8 mouse cellular contexts compared by ENCODE assay signal in genomic region chr16:34573856-34574491, GRCm38 (mm10). TPM values are rescaled to one million over a fixed set of nuclear protein-coding genes. Genes with fewer than 3 reads are reported as not detected.
A peak's percentile ranks its signal among the peaks of the same experiment; 100 is the strongest.
DNase-seq lines count a peak whose midpoint lies in the region; ATAC-seq and TF ChIP-seq lines count a peak whose summit lies in the region.

No protein-coding gene starts in this region.

- WGBS in lung, embryonic 14.5 days, result under 1% methylated on average over 34 of the region's 42 CpGs
- WGBS in forebrain, embryonic 11.5 days, result under 1% methylated on average over 39 of the region's 42 CpGs
- under 1% methylated on average over 40 of the region's 42 CpGs for WGBS in midbrain, embryonic 14.5 days

- H3K4me3 ChIP-seq in lung, embryonic 14.5 days (ENCODE audit: low read depth, low read length), result peak overlapping the region; percentile 80
- H3K4me3 ChIP-seq in forebrain, embryonic 11.5 days (ENCODE audit: low read depth, low read length), result peak overlapping the region; percentile 97
- H3K4me3 ChIP-seq in midbrain, embryonic 14.5 days (replicated peaks; ENCODE audit: low read depth, low read length), result peak overlapping the region; percentile 96

- no peaks in the 10 kb centered on the region for H3K36me3 ChIP-seq in lung, embryonic 14.5 days (ENCODE audit: insufficient read depth)
- no peaks in the 10 kb centered on the region for H3K36me3 ChIP-seq in forebrain, embryonic 11.5 days (ENCODE audit: control insufficient read depth, insufficient read depth, low read length)
- no peaks in the 10 kb centered on the region for H3K36me3 ChIP-seq in midbrain, embryonic 14.5 days (ENCODE audit: control insufficient read depth, insufficient read depth, low read length)

- H3K9ac ChIP-seq in lung, embryonic 14.5 days, result peak overlapping the region; percentile 96
- H3K9ac ChIP-seq in forebrain, embryonic 11.5 days (ENCODE audit: low read length), result peak overlapping the region; percentile 98
- peak overlapping the region; percentile 98 for H3K9ac ChIP-seq in midbrain, embryonic 14.5 days (replicated peaks; ENCODE audit: low read length)

- peak; percentile 29 for DNase-seq in adrenal gland, postnatal 10 days
- DNase-seq in adrenal gland, adult 2 months, result no peak
- peak; percentile 45 for DNase-seq in lung, embryonic 14.5 days
- DNase-seq in lung, adult 18-20 months, result no peak
- no peak for DNase-seq in forebrain, embryonic 11.5 days (ENCODE audit: low spot score)
- DNase-seq in induced T-regulatory cell, adult 2 months (ENCODE audit: low read depth), result peak; percentile 1
- DNase-seq in midbrain, embryonic 14.5 days, result peak; percentile 69
- DNase-seq in c-Kit-positive CD71-positive TER-119-positive erythroid progenitor cells, embryonic 14.5 days (ENCODE audit: low spot score), result no peak

- H3K27me3 ChIP-seq in lung, embryonic 14.5 days (ENCODE audit: insufficient read depth, low read length), result no peaks in the 10 kb centered on the region
- no peaks in the 10 kb centered on the region for H3K27me3 ChIP-seq in forebrain, embryonic 11.5 days (ENCODE audit: control insufficient read depth, insufficient read depth, low read length)
- H3K27me3 ChIP-seq in midbrain, embryonic 14.5 days (ENCODE audit: control insufficient read depth, insufficient read depth, low read length), result no peaks in the 10 kb centered on the region

- H3K4me2 ChIP-seq in lung, embryonic 14.5 days, result peak overlapping the region; percentile 93
- peak overlapping the region; percentile 90 for H3K4me2 ChIP-seq in forebrain, embryonic 11.5 days (ENCODE audit: low read depth, low read length, severe bottlenecking)
- H3K4me2 ChIP-seq in midbrain, embryonic 14.5 days (ENCODE audit: low read length), result peak overlapping the region; percentile 94

- H3K27ac ChIP-seq in lung, embryonic 14.5 days (ENCODE audit: low read depth), result peak overlapping the region; percentile 90
- peak overlapping the region; percentile 91 for H3K27ac ChIP-seq in forebrain, embryonic 11.5 days (ENCODE audit: low read depth, low read length)
- H3K27ac ChIP-seq in midbrain, embryonic 14.5 days (replicated peaks; ENCODE audit: low read depth, low read length), result peak overlapping the region; percentile 100

- TF ChIP-seq CTCF in lung, embryonic 14.5 days (IDR thresholded peaks at IDR 0.05; ENCODE audit: low read depth), result no peak

- no peaks in the 10 kb centered on the region for H3K9me3 ChIP-seq in lung, embryonic 14.5 days (ENCODE audit: low read depth, low read length)
- H3K9me3 ChIP-seq in forebrain, embryonic 11.5 days (ENCODE audit: control insufficient read depth, low read length), result no peaks in the 10 kb centered on the region
- H3K9me3 ChIP-seq in midbrain, embryonic 14.5 days (ENCODE audit: control insufficient read depth, low read length), result no peaks in the 10 kb centered on the region

- H3K4me1 ChIP-seq in lung, embryonic 14.5 days (ENCODE audit: insufficient read depth), result peaks cover 10% of the 10 kb centered on the region
- H3K4me1 ChIP-seq in forebrain, embryonic 11.5 days (replicated peaks; ENCODE audit: control insufficient read depth, insufficient read depth, low read length), result peaks cover 8% of the 10 kb centered on the region
- H3K4me1 ChIP-seq in midbrain, embryonic 14.5 days (ENCODE audit: control insufficient read depth, insufficient read depth, low read length), result peaks cover 26% of the 10 kb centered on the region

- peak; percentile 76 for ATAC-seq in lung, embryonic 14.5 days (ENCODE audit: insufficient read depth)
- ATAC-seq in forebrain, embryonic 11.5 days (replicated peaks; ENCODE audit: low FRiP score), result peak; percentile 74
- ATAC-seq in midbrain, embryonic 14.5 days (ENCODE audit: low FRiP score, low TSS enrichment), result peak; percentile 1; the same call in 1 of the 2 replicates

RNA-seq across cellular contexts. Expression of gene Kalrn, which starts 0.6 kb away (rescaled TPM):
- total RNA-seq in adrenal gland, postnatal 10 days (2021), result 10 to 100 TPM; 16.3 to 17.8 TPM
- 1 to 10 TPM; 5.3 to 9.9 TPM for total RNA-seq in adrenal gland, adult 2 months (2021)
- 1.5 and 1.6 TPM in 2 replicates for polyA plus RNA-seq in adrenal gland, adult 2 months (2012; rRNA removed)
- 15.0 and 17.0 TPM in 2 replicates for polyA plus RNA-seq in lung, embryonic 14.5 days (2014; fragmentation: Nextera tagmentation; extraction: Ambion mirVana)
- 21.3 and 22.4 TPM in 2 replicates for polyA plus RNA-seq in forebrain, embryonic 11.5 days (2014; fragmentation: Nextera tagmentation; extraction: Ambion mirVana)
- polyA plus RNA-seq in midbrain, embryonic 14.5 days (2014; fragmentation: Nextera tagmentation; extraction: Ambion mirVana), result 40.1 and 44.6 TPM in 2 replicates

Comparison
In these comparisons a context has a peak if more than half of its experiments do, and no peak if none do; other contexts are left out.
1. DNase-seq: peak in adrenal gland, postnatal 10 days (single experiment), lung, embryonic 14.5 days (single experiment), induced T-regulatory cell, adult 2 months (single experiment) and midbrain, embryonic 14.5 days (single experiment); none in adrenal gland, adult 2 months (single experiment), lung, adult 18-20 months (0 of 2), forebrain, embryonic 11.5 days (single experiment) and c-Kit-positive CD71-positive TER-119-positive erythroid progenitor cells, embryonic 14.5 days (single experiment).
2. ATAC-seq: peak in every context shown above with its lines; median percentile 76 in lung, embryonic 14.5 days; 74 in forebrain, embryonic 11.5 days; 1 in midbrain, embryonic 14.5 days.
3. Peak in every context shown above with its lines, with median percentiles within 50 percentile points of each other: H3K27ac ChIP-seq, H3K4me2 ChIP-seq, H3K4me3 ChIP-seq and H3K9ac ChIP-seq.